Mouse (Mus musculus) heart, embryonic 10.5 days (tissue): ENCODE results near the gene Fgf12. TPM values are rescaled to one million over a fixed set of nuclear protein-coding genes. Genes with fewer than 3 reads are reported as not detected.

Experiments
- DNase-seq: peaks from one replicate; pipeline ENCODE4 v3.0.0-alpha.2; 2017; ENCODE audit warnings: low spot score
- H3K27ac ChIP-seq: fragments of 300-500 bp; sonication (generic); 2 replicates; pipeline ENCODE4 v1.5.1; 2016; ENCODE audit warnings: mild to moderate bottlenecking
- H3K27me3 ChIP-seq: fragments of 300-500 bp; sonication (generic); 2 replicates; pipeline ENCODE4 v1.6.1; 2016; ENCODE audit warnings: mild to moderate bottlenecking; ENCODE audit not compliant: poor library complexity, insufficient read depth, severe bottlenecking
- H3K36me3 ChIP-seq: fragments of 300-500 bp; sonication (generic); 2 replicates; pipeline ENCODE4 v1.6.1; 2016; ENCODE audit warnings: mild to moderate bottlenecking, moderate library complexity
- H3K4me1 ChIP-seq: fragments of 300-500 bp; sonication (generic); 2 replicates; pipeline ENCODE4 v1.6.1; 2016; ENCODE audit warnings: mild to moderate bottlenecking
- H3K4me3 ChIP-seq: fragments of 300-500 bp; sonication (generic); 2 replicates; pipeline ENCODE4 v1.5.1; 2016; ENCODE audit warnings: mild to moderate bottlenecking, moderate library complexity
- H3K9me3 ChIP-seq: fragments of 300-500 bp; sonication (generic); 2 replicates; pipeline ENCODE4 v1.6.1; 2016; ENCODE audit warnings: mild to moderate bottlenecking, moderate library complexity
- WGBS: fragments of 180-500 bp; shearing (Covaris S2); methylation state at CpG from one replicate; pipeline ENCODE4 v1.1.7; 2016; 5-methylcytosine and 5-hydroxymethylcytosine counted together
- polyA plus RNA-seq: library from polyadenylated mRNA; unstranded; fragments of >200 nt; fragmentation: Nextera tagmentation; extraction: Ambion mirVana; gene quantifications from 2 replicates; pipeline ENCODE4 v1.2.1, GENCODE M21; 2016

The Fgf12 gene
- polyA plus RNA-seq, 1 experiment from 2014 or later = 2.0 TPM

DNA sequence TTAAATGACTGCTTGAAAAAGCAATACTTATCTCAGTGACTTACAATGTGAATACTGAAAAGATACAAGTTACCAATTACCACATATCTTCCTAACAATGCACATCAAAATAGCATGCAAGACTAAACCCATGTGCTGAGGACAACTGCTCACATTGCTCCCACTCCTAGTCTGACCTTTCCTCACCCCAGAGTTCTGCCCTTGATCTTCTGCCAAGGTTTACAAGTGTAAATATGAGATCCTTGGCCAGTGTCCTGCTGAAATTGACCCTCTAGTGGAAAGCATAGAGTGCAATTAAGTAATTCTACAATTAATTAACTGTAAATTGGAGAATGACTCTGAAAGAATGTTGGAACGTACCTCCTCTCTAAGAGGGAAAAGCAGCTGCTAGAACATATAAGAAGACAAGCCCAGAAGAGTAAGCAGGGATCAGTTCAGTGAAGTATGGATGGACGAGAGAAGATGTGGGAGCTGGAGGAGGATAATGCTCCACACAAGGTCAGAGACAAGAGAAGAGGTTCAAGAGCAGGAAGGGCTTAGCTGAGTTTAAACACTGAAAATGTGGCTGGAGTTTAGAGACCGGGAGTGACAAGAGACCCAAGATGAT, 333.1 kb downstream of the Fgf12 start:
- no peaks in the 10 kb centered on the region for H3K27me3 ChIP-seq
- no peaks in the 10 kb centered on the region for H3K4me1 ChIP-seq
- no peaks in the 10 kb centered on the region for H3K9me3 ChIP-seq
- H3K27ac ChIP-seq = no peak overlapping the region
- no peak overlapping the region for H3K4me3 ChIP-seq
- DNase-seq = no peak
- H3K36me3 ChIP-seq = no peaks in the 10 kb centered on the region
- WGBS = 76% methylated on average over 3 of the region's 3 CpGs

DNA sequence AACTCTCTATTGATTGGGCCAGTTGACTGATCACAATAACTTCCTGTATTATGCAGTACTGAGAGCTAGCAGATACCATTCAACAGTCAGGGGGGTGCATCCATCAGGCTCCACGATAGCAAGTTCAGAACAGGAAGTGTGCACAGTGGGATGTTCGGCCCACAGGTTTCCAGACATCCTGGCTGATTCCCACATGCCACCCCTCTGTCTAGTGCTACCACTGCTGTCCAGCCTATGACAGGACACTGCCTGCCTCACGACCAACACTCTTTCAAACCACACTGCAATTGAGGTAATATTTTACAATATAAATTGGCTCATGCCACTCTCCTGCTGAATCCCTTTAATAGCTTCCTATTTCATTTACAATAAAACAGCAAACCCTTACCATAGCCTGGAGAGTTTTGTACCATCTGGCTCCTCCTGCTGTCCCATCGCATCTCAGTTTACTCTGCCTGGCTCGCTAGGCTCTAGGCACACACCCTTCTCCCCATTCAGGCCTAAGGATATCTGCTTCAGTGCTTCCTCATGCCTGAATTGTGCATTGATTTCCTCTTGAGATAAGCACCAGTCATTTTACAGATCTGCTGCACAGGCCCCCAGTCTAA, 341.6 kb downstream of the Fgf12 start:
- H3K27ac ChIP-seq = no peak overlapping the region
- 74% methylated on average over 5 of the region's 5 CpGs for WGBS
- H3K36me3 ChIP-seq = no peaks in the 10 kb centered on the region
- no peak overlapping the region for H3K4me3 ChIP-seq
- H3K27me3 ChIP-seq = no peaks in the 10 kb centered on the region
- no peaks in the 10 kb centered on the region for H3K4me1 ChIP-seq
- no peaks in the 10 kb centered on the region for H3K9me3 ChIP-seq
- no peak for DNase-seq

- Histone ChIP-seq H3K4me3 (no peak overlapping the region), H3K9me3 (no peaks in the 10 kb centered on the region), H3K4me1 (no peaks in the 10 kb centered on the region), H3K36me3 (no peaks in the 10 kb centered on the region), H3K27me3 (no peaks in the 10 kb centered on the region), H3K27ac (no peak overlapping the region)
- 74% methylated on average over 7 of the region's 7 CpGs for WGBS
- DNase-seq = no peak
Observed at GRCm38 (mm10) chr16:28408294-28408693, 344.6 kb downstream of the Fgf12 start.

- no peak overlapping the region for H3K27ac ChIP-seq
- no peaks in the 10 kb centered on the region for H3K4me1 ChIP-seq
- H3K36me3 ChIP-seq = no peaks in the 10 kb centered on the region
- WGBS = 65% methylated on average over 2 of the region's 2 CpGs
- no peak for DNase-seq
- no peaks in the 10 kb centered on the region for H3K9me3 ChIP-seq
- no peak overlapping the region for H3K4me3 ChIP-seq
- H3K27me3 ChIP-seq = no peaks in the 10 kb centered on the region
Observed at GRCm38 (mm10) chr16:28407892-28408291, 345.0 kb downstream of the Fgf12 start.

GRCm38 (mm10) chr16:28404156-28404555, 348.7 kb downstream of the Fgf12 start:
- Histone ChIP-seq H3K27me3 (no peaks in the 10 kb centered on the region), H3K36me3 (no peaks in the 10 kb centered on the region), H3K4me3 (no peak overlapping the region), H3K9me3 (no peaks in the 10 kb centered on the region), H3K4me1 (no peaks in the 10 kb centered on the region), H3K27ac (no peak overlapping the region)
- 88% methylated on average over 1 of the region's 1 CpGs for WGBS
- DNase-seq = no peak

- Histone ChIP-seq H3K4me1 (no peaks in the 10 kb centered on the region), H3K36me3 (no peaks in the 10 kb centered on the region), H3K4me3 (no peak overlapping the region), H3K27me3 (no peaks in the 10 kb centered on the region), H3K9me3 (no peaks in the 10 kb centered on the region), H3K27ac (no peak overlapping the region)
- WGBS = 68% methylated on average over 4 of the region's 4 CpGs
- no peak for DNase-seq
Observed at GRCm38 (mm10) chr16:28402701-28403100, 350.2 kb downstream of the Fgf12 start.

GRCm38 (mm10) chr16:28391283-28391682, 361.6 kb downstream of the Fgf12 start:
- Histone ChIP-seq H3K4me1 (no peaks in the 10 kb centered on the region), H3K9me3 (no peaks in the 10 kb centered on the region), H3K4me3 (no peak overlapping the region), H3K27ac (no peak overlapping the region), H3K36me3 (no peaks in the 10 kb centered on the region), H3K27me3 (no peaks in the 10 kb centered on the region)
- DNase-seq = no peak
- 81% methylated on average over 5 of the region's 5 CpGs for WGBS

GRCm38 (mm10) chr16:28389114-28389513, 363.8 kb downstream of the Fgf12 start:
- WGBS = 76% methylated on average over 4 of the region's 4 CpGs
- DNase-seq = no peak

GRCm38 (mm10) chr16:28374790-28375189, 378.1 kb downstream of the Fgf12 start:
- DNase-seq = no peak
- H3K4me3 ChIP-seq = no peak overlapping the region
- H3K36me3 ChIP-seq = no peaks in the 10 kb centered on the region
- no peak overlapping the region for H3K27ac ChIP-seq
- 82% methylated on average over 2 of the region's 2 CpGs for WGBS
- H3K9me3 ChIP-seq = no peaks in the 10 kb centered on the region
- H3K27me3 ChIP-seq = no peaks in the 10 kb centered on the region
- no peaks in the 10 kb centered on the region for H3K4me1 ChIP-seq

More at GRCm38 (mm10) chr16:28389114-28389513, 363.8 kb downstream of the Fgf12 start:
- Histone ChIP-seq H3K4me3 (no peak overlapping the region), H3K9me3 (no peaks in the 10 kb centered on the region), H3K4me1 (no peaks in the 10 kb centered on the region), H3K27me3 (no peaks in the 10 kb centered on the region), H3K36me3 (no peaks in the 10 kb centered on the region), H3K27ac (no peak overlapping the region)

- Histone ChIP-seq H3K27me3 (no peaks in the 10 kb centered on the region), H3K9me3 (no peaks in the 10 kb centered on the region), H3K4me1 (no peaks in the 10 kb centered on the region), H3K36me3 (no peaks in the 10 kb centered on the region), H3K27ac (no peak overlapping the region), H3K4me3 (no peak overlapping the region)
- no peak for DNase-seq
Observed at GRCm38 (mm10) chr16:28373311-28373710, 379.6 kb downstream of the Fgf12 start.

DNA sequence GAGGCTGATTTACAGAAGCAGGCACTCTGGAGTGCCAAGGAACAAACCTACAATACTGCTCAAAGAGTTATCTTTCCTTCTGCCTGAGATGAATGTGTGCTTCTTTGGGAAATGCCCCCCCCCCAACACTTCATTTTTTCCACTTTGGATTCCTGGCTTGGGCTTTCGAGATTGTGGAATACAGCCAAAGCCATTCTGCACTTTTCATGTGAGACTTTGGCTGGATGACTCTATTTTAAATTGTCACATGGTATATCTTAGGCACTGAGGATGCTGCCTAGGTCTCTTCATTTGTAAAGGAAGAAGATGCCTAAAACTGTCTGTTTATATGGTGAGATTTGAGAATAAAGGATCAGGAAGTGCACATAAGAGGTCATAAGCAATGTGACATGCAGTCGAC, 402.2 kb downstream of the Fgf12 start:
- 76% methylated on average over 2 of the region's 2 CpGs for WGBS
- Histone ChIP-seq H3K4me1 (no peaks in the 10 kb centered on the region), H3K27me3 (no peaks in the 10 kb centered on the region), H3K36me3 (no peaks in the 10 kb centered on the region), H3K9me3 (no peaks in the 10 kb centered on the region), H3K27ac (no peak overlapping the region), H3K4me3 (no peak overlapping the region)
- DNase-seq = no peak

DNA sequence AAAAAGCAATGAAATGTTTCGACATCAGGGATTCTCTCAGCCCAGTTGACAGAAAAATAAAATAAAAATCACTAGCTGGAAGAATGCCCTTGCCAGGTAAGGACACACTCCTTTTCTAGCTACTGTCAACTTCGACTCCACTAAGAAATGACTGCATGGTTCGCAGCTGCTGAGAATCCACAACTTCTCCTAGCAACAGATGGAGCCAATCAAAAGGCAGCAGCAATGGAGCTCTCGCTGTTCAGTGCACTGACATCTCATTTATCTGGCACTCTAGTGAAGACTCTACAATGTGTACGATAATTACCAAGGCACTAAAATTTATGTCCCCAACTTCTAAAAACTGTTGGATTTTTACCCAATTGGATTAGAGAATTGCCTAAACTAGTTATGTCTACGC, 407.5 kb downstream of the Fgf12 start:
- Histone ChIP-seq H3K27ac (no peak overlapping the region), H3K4me3 (no peak overlapping the region), H3K4me1 (no peaks in the 10 kb centered on the region), H3K9me3 (no peaks in the 10 kb centered on the region), H3K27me3 (no peaks in the 10 kb centered on the region), H3K36me3 (no peaks in the 10 kb centered on the region)
- no peak for DNase-seq
- 67% methylated on average over 6 of the region's 6 CpGs for WGBS

DNA sequence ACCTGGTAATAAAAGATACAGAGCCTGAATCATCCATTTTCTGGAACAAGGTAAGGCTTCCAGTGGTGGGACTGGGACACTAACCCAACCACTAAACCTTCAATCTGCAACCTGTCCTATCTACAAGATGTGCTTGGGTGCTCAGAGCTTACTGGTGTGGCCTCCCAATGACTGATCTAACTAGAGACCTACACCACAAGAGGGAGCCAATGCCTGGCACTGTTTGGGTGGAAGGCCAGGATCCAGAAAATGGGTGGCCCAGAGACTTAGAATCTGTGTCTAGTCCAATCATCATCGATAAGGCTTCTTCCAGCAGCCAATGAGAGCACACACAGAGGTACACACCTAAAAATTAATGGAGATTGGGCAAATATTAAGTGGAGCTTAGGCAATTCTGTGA, 414.9 kb downstream of the Fgf12 start:
- Histone ChIP-seq H3K4me3 (no peak overlapping the region), H3K27ac (no peak overlapping the region), H3K27me3 (no peaks in the 10 kb centered on the region), H3K9me3 (no peaks in the 10 kb centered on the region), H3K4me1 (no peaks in the 10 kb centered on the region), H3K36me3 (no peaks in the 10 kb centered on the region)
- no peak for DNase-seq
- WGBS = 86% methylated on average over 1 of the region's 1 CpGs

DNA sequence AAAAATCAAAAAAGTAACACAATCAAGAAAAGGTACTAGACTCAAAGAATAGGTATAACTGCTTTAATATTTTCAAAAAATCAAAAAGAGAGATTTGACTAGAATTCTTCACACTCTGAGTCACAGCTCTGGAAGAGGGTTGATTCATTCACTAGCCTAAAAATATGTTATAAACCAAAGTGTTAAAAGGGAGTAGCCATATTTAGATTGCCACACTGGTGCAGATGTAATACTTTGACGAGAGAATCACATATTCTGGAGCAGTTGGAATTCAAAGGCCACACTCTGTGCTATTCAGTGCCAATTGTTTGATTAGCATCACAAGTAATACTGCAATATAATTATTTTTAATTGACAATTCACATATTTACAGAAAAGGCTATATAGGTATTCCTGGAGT, 416.2 kb downstream of the Fgf12 start:
- H3K4me3 ChIP-seq = no peak overlapping the region
- no peak for DNase-seq
- WGBS = 73% methylated on average over 1 of the region's 1 CpGs
- no peaks in the 10 kb centered on the region for H3K4me1 ChIP-seq
- no peaks in the 10 kb centered on the region for H3K9me3 ChIP-seq
- H3K27ac ChIP-seq = no peak overlapping the region
- no peaks in the 10 kb centered on the region for H3K27me3 ChIP-seq
- H3K36me3 ChIP-seq = no peaks in the 10 kb centered on the region
